Mouse (Mus musculus) midbrain, postnatal 0 days (tissue): ENCODE results near the gene Ncapd3. TPM values are rescaled to one million over a fixed set of nuclear protein-coding genes. Genes with fewer than 3 reads are reported as not detected.
A peak's percentile ranks its signal among the peaks of the same experiment; 100 is the strongest.

Experiments used
- ATAC-seq: fragments of 200-750 bp; cut with Nextera tagmentation; 2 replicates; pipeline ENCODE4 v1.8.0; 2017; ENCODE audit warnings: moderate number of reproducible peaks, mild to moderate bottlenecking, moderate TSS enrichment, moderate library complexity; ENCODE audit not compliant: low FRiP score
- DNase-seq: peaks from one replicate; pipeline ENCODE4 v3.0.0-alpha.2; 2015; ENCODE audit warnings: low spot score
- H3K27ac ChIP-seq: fragments of 300-500 bp; sonication (generic); 2 replicates; pipeline ENCODE4 v1.5.1; 2014; ENCODE audit warnings: low read depth, mild to moderate bottlenecking, low read length, mixed read lengths
- H3K27me3 ChIP-seq: fragments of 300-500 bp; sonication (generic); 2 replicates; pipeline ENCODE4 v1.6.1; 2014; ENCODE audit warnings: low read length, control low read depth, mixed read lengths; ENCODE audit not compliant: insufficient read depth
- H3K36me3 ChIP-seq: fragments of 300-500 bp; sonication (generic); 2 replicates; pipeline ENCODE4 v1.6.1; 2014; ENCODE audit warnings: low read length, control low read depth, mixed read lengths; ENCODE audit not compliant: insufficient read depth
- H3K4me1 ChIP-seq: fragments of 300-500 bp; sonication (generic); 2 replicates; pipeline ENCODE4 v1.6.1; 2014; ENCODE audit warnings: mild to moderate bottlenecking, control low read depth, antibody characterized with exemption, low read length, mixed read lengths; ENCODE audit not compliant: insufficient read depth
- H3K4me2 ChIP-seq: fragments of 300-500 bp; sonication (generic); 2 replicates; pipeline ENCODE4 v1.6.1; 2014; ENCODE audit warnings: low read depth, mild to moderate bottlenecking, low read length, mixed read lengths; ENCODE audit not compliant: poor library complexity, severe bottlenecking
- H3K4me3 ChIP-seq: fragments of 300-500 bp; sonication (generic); 2 replicates; pipeline ENCODE4 v1.5.1; 2014; ENCODE audit warnings: low read depth, mild to moderate bottlenecking, low read length, moderate library complexity
- H3K9ac ChIP-seq: fragments of 300-500 bp; sonication (generic); replicated peaks from 2 replicates; pipeline ENCODE4 v1.6.1; 2014; ENCODE audit warnings: mild to moderate bottlenecking, low read length, moderate library complexity, mixed read lengths; ENCODE audit not compliant: poor library complexity, severe bottlenecking
- H3K9me3 ChIP-seq: fragments of 300-500 bp; sonication (generic); 2 replicates; pipeline ENCODE4 v1.6.1; 2016; ENCODE audit warnings: low read length, control low read depth
- CTCF ChIP-seq: IDR thresholded peaks from 2 replicates; pipeline ENCODE4 v1.5.1; 2016; ENCODE audit warnings: antibody characterized with exemption, mild to moderate bottlenecking
- WGBS: fragments of 180-500 bp; shearing (Covaris S2); extraction: QIAGEN DNeasy Blood & Tissue Kit; methylation state at CpG from one replicate; pipeline ENCODE4 v1.1.7; 2014; 5-methylcytosine and 5-hydroxymethylcytosine counted together
- polyA plus RNA-seq: library from polyadenylated mRNA; unstranded; fragments of >200 nt; fragmentation: Nextera tagmentation; extraction: Ambion mirVana; gene quantifications from 2 replicates; pipeline ENCODE4 v1.2.1, GENCODE M21; 2015
- total RNA-seq: library from RNA; depleted of rRNA; stranded (reverse); fragments of >200 nt; gene quantifications from 2 replicates; pipeline ENCODE4 v1.2.3, GENCODE M21; 2014

The Ncapd3 gene
- total and polyA plus RNA-seq, 2 experiments from 2014 or later, result 7.3 to 20.2 TPM

DNA sequence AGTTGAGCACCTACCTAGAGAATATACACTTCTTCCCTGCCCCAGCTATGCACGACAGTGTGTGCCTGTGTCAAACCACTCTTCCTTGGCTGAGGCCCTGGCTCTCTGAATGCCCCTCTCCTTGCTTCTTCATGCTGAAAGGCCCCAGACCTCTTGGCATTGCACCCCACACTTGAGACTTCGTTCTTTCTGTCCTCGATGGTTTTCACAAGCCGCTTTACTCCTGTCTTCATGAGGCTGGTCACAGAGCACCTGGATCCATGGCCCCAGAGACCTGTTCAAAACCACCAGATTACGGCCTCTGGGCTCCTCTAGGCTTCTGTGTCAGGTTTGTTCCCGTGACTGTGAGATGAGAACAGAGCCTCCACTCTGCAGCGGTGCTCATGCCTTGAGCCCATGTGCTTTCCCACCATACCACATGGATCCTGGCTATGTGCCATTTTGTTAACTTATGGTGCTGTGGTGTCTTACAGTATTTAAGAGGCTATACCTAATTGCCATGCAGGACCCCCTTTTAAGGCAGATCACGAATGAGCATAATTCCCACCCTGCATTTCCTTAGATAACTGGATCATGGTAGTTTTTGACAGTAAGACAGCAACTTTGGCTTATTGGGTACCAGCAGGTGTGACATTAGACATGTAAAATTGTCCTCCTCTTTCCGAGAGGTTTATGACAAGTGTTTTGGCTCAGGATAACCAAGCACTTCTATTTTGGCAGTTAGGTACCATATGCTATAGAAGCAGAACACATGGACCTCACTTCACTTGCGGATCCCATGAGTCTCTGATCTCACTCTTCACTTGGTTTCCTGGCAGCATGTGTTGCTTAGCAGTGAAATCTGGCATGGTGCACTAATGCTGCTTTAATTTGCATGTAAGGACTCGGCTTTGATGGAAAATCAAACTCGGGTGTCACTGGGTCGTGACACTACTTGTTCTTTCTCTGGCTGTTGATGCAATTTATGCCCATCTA, 61.1 kb downstream of the Ncapd3 start:
- ATAC-seq, result no peak
- no peak overlapping the region for H3K27ac ChIP-seq
- H3K9me3 ChIP-seq, result no peaks in the 10 kb centered on the region
- no peak overlapping the region for H3K9ac ChIP-seq
- DNase-seq, result peak; percentile 66
- no peaks in the 10 kb centered on the region for H3K27me3 ChIP-seq
- H3K4me2 ChIP-seq, result no peak overlapping the region
- WGBS, result 86% methylated on average over 13 of the region's 13 CpGs
- H3K36me3 ChIP-seq, result peaks cover 46% of the 10 kb centered on the region
- no peaks in the 10 kb centered on the region for H3K4me1 ChIP-seq
- TF ChIP-seq CTCF, result no peak
- H3K4me3 ChIP-seq, result no peak overlapping the region

DNA sequence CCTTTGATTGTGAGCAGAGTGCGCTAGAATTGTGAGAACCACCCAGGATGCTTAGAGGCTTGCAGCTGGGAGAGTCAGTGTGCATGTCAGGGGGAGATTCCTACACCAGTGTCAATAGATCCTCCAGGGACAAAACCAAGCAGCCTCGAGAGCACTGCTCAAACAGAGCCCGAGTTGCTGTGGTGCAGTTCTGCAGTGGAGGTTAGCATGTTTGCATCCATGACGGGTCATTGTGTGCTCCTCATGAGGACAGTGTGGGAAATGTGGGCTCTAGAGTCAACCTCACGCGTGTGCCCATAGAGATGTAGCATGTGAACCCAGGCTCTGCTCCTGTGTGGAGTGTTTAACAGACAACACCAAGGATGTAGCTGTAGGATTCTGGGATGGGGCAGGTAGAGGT, 62.9 kb downstream of the Ncapd3 start:
- ATAC-seq (no peak), DNase-seq (no peak)
- 89% methylated on average over 6 of the region's 6 CpGs for WGBS
- TF ChIP-seq CTCF, result no peak
- H3K36me3 ChIP-seq, result peaks cover 38% of the 10 kb centered on the region
- no peak overlapping the region for H3K27ac ChIP-seq
- no peak overlapping the region for H3K4me3 ChIP-seq
- no peaks in the 10 kb centered on the region for H3K27me3 ChIP-seq
- H3K4me2 ChIP-seq, result no peak overlapping the region
- H3K9ac ChIP-seq, result no peak overlapping the region
- H3K9me3 ChIP-seq, result no peaks in the 10 kb centered on the region
- no peaks in the 10 kb centered on the region for H3K4me1 ChIP-seq

DNA sequence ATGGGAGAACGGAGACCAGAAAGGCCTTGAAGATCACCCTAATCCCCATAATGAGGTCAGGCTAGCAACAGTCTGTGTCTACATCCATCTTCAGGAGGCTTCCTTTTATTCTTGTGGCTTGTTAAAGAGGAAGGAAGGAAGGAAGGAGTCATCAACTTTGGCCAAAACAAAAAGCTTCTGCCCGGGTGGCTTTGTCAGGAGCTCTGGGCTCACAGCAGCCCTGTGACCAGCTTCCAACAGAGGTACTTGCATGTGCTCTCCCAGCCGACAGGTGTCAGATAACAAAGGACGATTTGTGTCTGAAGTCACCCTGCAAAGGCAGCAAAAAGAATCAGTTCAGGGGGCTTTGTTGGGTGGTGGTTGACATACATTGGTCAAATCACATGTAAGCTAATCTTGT, 68.1 kb downstream of the Ncapd3 start:
- peak; percentile 28 for TF ChIP-seq CTCF
- Histone ChIP-seq H3K27ac (no peak overlapping the region), H3K36me3 (peaks cover 49% of the 10 kb centered on the region), H3K4me3 (no peak overlapping the region), H3K4me2 (no peak overlapping the region), H3K9me3 (no peaks in the 10 kb centered on the region), H3K4me1 (no peaks in the 10 kb centered on the region), H3K27me3 (no peaks in the 10 kb centered on the region), H3K9ac (no peak overlapping the region)
- 25% methylated on average over 4 of the region's 4 CpGs for WGBS
- DNase-seq (no peak), ATAC-seq (no peak)

DNA sequence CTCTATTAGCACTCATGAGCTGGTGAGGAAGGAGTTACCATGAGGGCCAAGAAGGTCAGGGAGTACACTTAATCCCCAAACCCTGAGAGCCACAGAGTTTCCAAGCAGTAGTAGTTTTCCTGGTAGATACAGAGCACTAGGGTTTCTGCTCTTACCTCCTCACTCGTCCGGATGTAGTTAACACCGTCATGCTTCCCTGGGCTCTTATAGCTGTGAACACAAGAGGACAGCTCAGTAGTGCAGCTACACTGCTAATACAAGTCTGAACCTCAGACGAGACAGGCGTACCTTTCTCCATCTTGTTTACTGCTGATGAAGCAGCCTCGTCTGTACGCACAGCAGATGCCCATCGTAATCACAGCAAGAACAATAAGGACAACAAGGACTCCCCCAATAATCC, 68.6 kb downstream of the Ncapd3 start:
- ATAC-seq (no peak), DNase-seq (no peak)
- H3K27me3 ChIP-seq, result no peaks in the 10 kb centered on the region
- no peak for TF ChIP-seq CTCF
- H3K9me3 ChIP-seq, result no peaks in the 10 kb centered on the region
- no peak overlapping the region for H3K27ac ChIP-seq
- no peaks in the 10 kb centered on the region for H3K4me1 ChIP-seq
- H3K4me3 ChIP-seq, result no peak overlapping the region
- H3K4me2 ChIP-seq, result no peak overlapping the region
- WGBS, result 82% methylated on average over 8 of the region's 8 CpGs
- H3K9ac ChIP-seq, result no peak overlapping the region
- peaks cover 52% of the 10 kb centered on the region for H3K36me3 ChIP-seq

DNA sequence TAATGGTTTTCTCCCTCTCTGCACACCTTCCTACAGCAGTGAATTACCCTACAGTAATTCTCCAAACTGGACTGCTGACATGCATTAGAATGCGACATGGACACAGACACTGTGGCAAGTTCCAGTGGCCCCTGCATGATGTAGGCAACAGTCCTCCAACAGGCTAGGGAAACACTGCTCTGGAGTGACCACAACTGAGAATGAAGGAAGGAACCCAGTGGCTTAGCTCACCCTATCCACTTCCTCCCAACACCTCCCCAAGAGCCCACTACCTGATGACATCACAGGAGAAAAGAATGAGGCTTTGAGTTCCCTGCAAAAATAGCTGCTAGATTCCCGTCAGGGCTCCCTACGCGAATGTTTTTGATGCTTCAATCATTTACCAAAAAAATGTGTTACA, 69.5 kb downstream of the Ncapd3 start:
- no peak overlapping the region for H3K9ac ChIP-seq
- H3K4me3 ChIP-seq, result no peak overlapping the region
- no peak for DNase-seq
- peaks cover 58% of the 10 kb centered on the region for H3K36me3 ChIP-seq
- H3K4me1 ChIP-seq, result no peaks in the 10 kb centered on the region
- WGBS, result 88% methylated on average over 4 of the region's 4 CpGs
- H3K9me3 ChIP-seq, result no peaks in the 10 kb centered on the region
- H3K4me2 ChIP-seq, result no peak overlapping the region
- TF ChIP-seq CTCF, result no peak
- no peak for ATAC-seq
- no peak overlapping the region for H3K27ac ChIP-seq
- H3K27me3 ChIP-seq, result no peaks in the 10 kb centered on the region

DNA sequence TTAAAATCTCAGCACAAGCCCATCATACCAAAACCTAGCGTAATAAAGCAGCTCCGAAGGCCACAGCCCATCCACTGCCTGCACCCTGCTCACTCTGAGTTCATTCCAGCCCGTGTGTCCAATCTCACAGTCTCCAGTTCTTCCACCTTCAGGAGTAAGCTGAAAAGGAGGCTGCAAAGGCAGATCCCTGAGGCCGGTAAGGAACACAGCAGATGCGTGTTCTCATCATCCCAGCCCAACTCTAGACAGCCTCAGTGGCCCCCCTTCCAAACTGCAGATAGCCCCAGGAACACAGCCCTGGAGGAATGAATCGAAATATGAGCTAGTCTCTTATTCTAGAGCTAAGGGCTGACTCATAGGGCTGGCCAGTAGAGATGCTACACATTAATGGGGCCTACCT, 71.5 kb downstream of the Ncapd3 start:
- Histone ChIP-seq H3K27me3 (no peaks in the 10 kb centered on the region), H3K36me3 (peaks cover 50% of the 10 kb centered on the region), H3K27ac (no peak overlapping the region), H3K9me3 (no peaks in the 10 kb centered on the region), H3K4me3 (no peak overlapping the region), H3K4me1 (no peaks in the 10 kb centered on the region), H3K4me2 (no peak overlapping the region), H3K9ac (no peak overlapping the region)
- no peak for TF ChIP-seq CTCF
- no peak for ATAC-seq
- no peak for DNase-seq
- 95% methylated on average over 6 of the region's 6 CpGs for WGBS
